Mouse (Mus musculus) lung, embryonic 15.5 days (tissue): ENCODE measurements at regions not wholly inside any gene's neighbourhood (a gene's known extent, or its start where the extent isn't known, plus 50 kb on each side); places are given as distances from the start of the nearest gene placed in this dataset.
A peak's percentile ranks its signal among the peaks of the same experiment; 100 is the strongest.

ENCODE experiments used
- ATAC-seq: fragments of 200-750 bp; cut with Nextera tagmentation; 2 replicates; pipeline ENCODE4 v1.8.0; 2017; ENCODE audit warnings: moderate number of reproducible peaks, borderline replicate concordance; ENCODE audit not compliant: low FRiP score, low TSS enrichment; ENCODE audit errors: extremely low read depth
- H3K27ac ChIP-seq: fragments of 300-500 bp; sonication (generic); 2 replicates; pipeline ENCODE4 v1.5.1; 2015; ENCODE audit warnings: moderate library complexity, mild to moderate bottlenecking, inconsistent platforms
- H3K27me3 ChIP-seq: fragments of 300-500 bp; sonication (generic); 2 replicates; pipeline ENCODE4 v1.6.1; 2015; ENCODE audit warnings: inconsistent platforms
- H3K36me3 ChIP-seq: fragments of 300-500 bp; sonication (generic); 2 replicates; pipeline ENCODE4 v1.6.1; 2015; ENCODE audit warnings: inconsistent platforms
- H3K4me1 ChIP-seq: fragments of 300-500 bp; sonication (generic); 2 replicates; pipeline ENCODE4 v1.6.1; 2015; ENCODE audit warnings: inconsistent platforms
- H3K4me2 ChIP-seq: fragments of 300-500 bp; sonication (generic); 2 replicates; pipeline ENCODE4 v1.6.1; 2015; ENCODE audit warnings: inconsistent platforms, mild to moderate bottlenecking, moderate library complexity
- H3K4me3 ChIP-seq: fragments of 300-500 bp; sonication (generic); 2 replicates; pipeline ENCODE4 v1.5.1; 2015; ENCODE audit warnings: mild to moderate bottlenecking, inconsistent platforms
- H3K9ac ChIP-seq: fragments of 300-500 bp; sonication (generic); 2 replicates; pipeline ENCODE4 v1.6.1; 2015; ENCODE audit warnings: inconsistent platforms
- H3K9me3 ChIP-seq: fragments of 300-500 bp; sonication (generic); 2 replicates; pipeline ENCODE4 v1.6.1; 2016; ENCODE audit warnings: inconsistent platforms
- WGBS: fragments of 180-500 bp; shearing (Covaris S2); methylation state at CpG from one replicate; pipeline ENCODE4 v1.1.7; 2015; 5-methylcytosine and 5-hydroxymethylcytosine counted together

DNA sequence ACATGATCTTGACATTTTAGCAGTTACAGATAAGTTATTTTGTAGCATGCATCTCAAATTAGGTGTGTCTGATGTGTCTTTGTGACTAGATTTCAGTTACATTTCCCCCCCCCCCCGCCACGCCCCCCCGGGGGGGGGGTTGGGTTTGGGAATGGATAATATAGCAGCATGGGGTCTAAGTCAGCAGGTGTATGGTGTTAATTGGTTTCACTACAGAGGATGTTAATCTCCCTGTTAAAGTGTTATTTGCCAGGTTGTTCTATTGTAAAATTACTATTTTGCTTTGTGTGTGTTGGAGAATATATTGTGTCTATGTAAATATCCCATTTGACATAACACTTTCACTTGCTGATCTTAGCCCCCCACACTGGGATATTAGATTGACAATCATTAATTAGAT is 319.2 kb downstream of the Lmo7 start:
- Histone ChIP-seq H3K9ac (no peak overlapping the region), H3K27ac (no peak overlapping the region), H3K4me3 (no peak overlapping the region), H3K27me3 (no peaks in the 10 kb centered on the region), H3K9me3 (no peaks in the 10 kb centered on the region), H3K4me2 (no peak overlapping the region), H3K4me1 (no peaks in the 10 kb centered on the region), H3K36me3 (no peaks in the 10 kb centered on the region)
- 4% methylated on average over 3 of the region's 3 CpGs for WGBS
- ATAC-seq = no peak

DNA sequence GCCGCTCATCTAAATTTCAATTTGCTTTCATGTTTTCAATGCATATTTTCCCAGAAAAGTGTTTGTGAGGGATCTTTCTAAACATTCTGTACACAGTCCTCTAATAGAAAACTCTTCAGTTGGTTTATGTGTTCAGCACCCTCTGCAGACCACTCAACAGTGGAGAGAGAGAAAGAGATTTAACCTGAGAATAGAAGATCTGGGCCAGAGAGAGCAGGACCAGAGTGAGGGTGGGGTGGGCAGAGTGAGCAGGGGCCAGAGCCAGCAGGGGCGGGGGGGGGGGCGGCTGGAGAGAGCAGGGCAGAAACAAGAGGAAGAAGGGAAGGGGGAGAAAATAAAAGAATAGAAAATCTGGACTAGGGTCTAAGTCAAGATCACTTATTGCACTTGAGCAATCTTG is 318.7 kb downstream of the Lmo7 start:
- WGBS = 75% methylated on average over 1 of the region's 3 CpGs

GRCm38 (mm10) chr14:102038145-102038544 is 308.4 kb downstream of the Lmo7 start:
- Histone ChIP-seq H3K4me2 (no peak overlapping the region), H3K4me1 (no peaks in the 10 kb centered on the region), H3K27me3 (no peaks in the 10 kb centered on the region), H3K9me3 (no peaks in the 10 kb centered on the region), H3K36me3 (no peaks in the 10 kb centered on the region), H3K4me3 (no peak overlapping the region), H3K9ac (no peak overlapping the region), H3K27ac (no peak overlapping the region)
- peak; percentile 52; the same call in 1 of the 2 replicates for ATAC-seq
- 60% methylated on average over 2 of the region's 2 CpGs for WGBS

More for the DNA sequence above, 318.7 kb downstream of the Lmo7 start:
- no peak overlapping the region for H3K4me3 ChIP-seq
- no peaks in the 10 kb centered on the region for H3K27me3 ChIP-seq
- no peaks in the 10 kb centered on the region for H3K4me1 ChIP-seq
- no peaks in the 10 kb centered on the region for H3K36me3 ChIP-seq
- H3K27ac ChIP-seq = no peak overlapping the region
- no peak for ATAC-seq
- no peak overlapping the region for H3K9ac ChIP-seq
- no peak overlapping the region for H3K4me2 ChIP-seq
- H3K9me3 ChIP-seq = no peaks in the 10 kb centered on the region

GRCm38 (mm10) chr14:102037487-102037886 is 307.7 kb downstream of the Lmo7 start:
- Histone ChIP-seq H3K4me2 (no peak overlapping the region), H3K27ac (no peak overlapping the region), H3K4me1 (no peaks in the 10 kb centered on the region), H3K36me3 (no peaks in the 10 kb centered on the region), H3K9me3 (no peaks in the 10 kb centered on the region), H3K9ac (no peak overlapping the region), H3K27me3 (no peaks in the 10 kb centered on the region), H3K4me3 (no peak overlapping the region)
- no peak for ATAC-seq
- 91% methylated on average over 5 of the region's 5 CpGs for WGBS

- 0 out of 2 replicates have a peak overlapping the region, but pooled peaks have one; percentile 4 for H3K4me2 ChIP-seq
- H3K36me3 ChIP-seq = no peaks in the 10 kb centered on the region
- H3K27me3 ChIP-seq = no peaks in the 10 kb centered on the region
- ATAC-seq = peak; percentile 95
- H3K4me1 ChIP-seq = peaks cover 14% of the 10 kb centered on the region
- H3K27ac ChIP-seq = peak overlapping the region; percentile 39; the same call in 1 of the 2 replicates
- no peaks in the 10 kb centered on the region for H3K9me3 ChIP-seq
- WGBS = 37% methylated on average over 10 of the region's 10 CpGs
- H3K9ac ChIP-seq = no peak overlapping the region
- no peak overlapping the region for H3K4me3 ChIP-seq
Observed at GRCm38 (mm10) chr14:102031047-102031903, 301.5 kb downstream of the Lmo7 start.

GRCm38 (mm10) chr14:102024646-102025045 is 294.9 kb downstream of the Lmo7 start:
- Histone ChIP-seq H3K27me3 (no peaks in the 10 kb centered on the region), H3K36me3 (no peaks in the 10 kb centered on the region), H3K4me2 (no peak overlapping the region), H3K4me3 (no peak overlapping the region), H3K4me1 (peaks cover 3% of the 10 kb centered on the region), H3K27ac (no peak overlapping the region), H3K9ac (no peak overlapping the region), H3K9me3 (no peaks in the 10 kb centered on the region)
- 50% methylated on average over 3 of the region's 3 CpGs for WGBS
- peak; percentile 91 for ATAC-seq

DNA sequence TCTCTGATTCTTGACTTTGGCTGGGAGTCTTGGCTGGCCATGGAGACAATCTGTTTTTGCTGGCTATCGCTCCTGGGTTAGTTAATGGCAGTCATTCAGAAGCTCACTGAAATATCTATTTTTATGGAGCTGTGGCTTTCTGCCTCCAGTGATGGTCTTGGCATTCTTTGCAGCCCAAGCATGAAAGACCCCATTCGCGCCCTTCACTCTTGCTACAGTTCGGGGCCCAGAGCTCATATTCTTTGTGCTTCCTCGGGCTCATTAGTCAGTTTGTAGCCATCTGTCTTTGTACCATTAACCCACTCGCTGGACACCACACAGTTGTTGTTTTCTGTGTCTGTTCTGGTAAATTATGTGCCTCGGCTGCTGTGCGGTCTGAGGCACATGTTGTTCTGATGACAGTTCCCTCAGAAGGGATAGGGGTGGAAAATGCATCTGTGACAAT is 290.4 kb downstream of the Lmo7 start:
- no peak overlapping the region for H3K9ac ChIP-seq
- H3K9me3 ChIP-seq = no peaks in the 10 kb centered on the region
- WGBS = 56% methylated on average over 8 of the region's 8 CpGs
- no peak overlapping the region for H3K27ac ChIP-seq
- peak; percentile 24; the same call in 1 of the 2 replicates for ATAC-seq
- H3K36me3 ChIP-seq = no peaks in the 10 kb centered on the region
- H3K4me3 ChIP-seq = no peak overlapping the region
- H3K27me3 ChIP-seq = no peaks in the 10 kb centered on the region
- no peaks in the 10 kb centered on the region for H3K4me1 ChIP-seq
- no peak overlapping the region for H3K4me2 ChIP-seq

DNA sequence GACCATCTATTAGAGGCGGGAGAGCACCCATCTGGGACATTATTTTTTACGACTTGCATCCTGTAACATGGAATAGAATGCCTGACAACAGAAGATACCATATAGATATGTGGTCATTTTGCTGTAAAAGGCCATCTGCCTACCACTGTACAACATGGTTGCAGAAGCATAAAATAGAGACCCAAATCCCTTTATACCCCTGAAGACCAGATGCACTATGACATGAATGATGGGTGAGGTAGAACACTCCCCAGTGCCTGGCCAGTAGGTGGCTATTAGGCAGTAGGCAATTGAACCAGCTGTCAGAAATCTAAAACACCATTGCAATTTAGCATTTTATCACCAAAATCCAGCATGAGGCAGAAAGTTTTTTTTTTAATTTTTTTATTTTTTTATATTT is 289.6 kb downstream of the Lmo7 start:
- WGBS = 82% methylated on average over 2 of the region's 2 CpGs
- Histone ChIP-seq H3K4me2 (no peak overlapping the region), H3K27ac (no peak overlapping the region), H3K36me3 (no peaks in the 10 kb centered on the region), H3K4me1 (no peaks in the 10 kb centered on the region), H3K4me3 (no peak overlapping the region), H3K27me3 (no peaks in the 10 kb centered on the region), H3K9ac (no peak overlapping the region), H3K9me3 (no peaks in the 10 kb centered on the region)
- ATAC-seq = no peak

DNA sequence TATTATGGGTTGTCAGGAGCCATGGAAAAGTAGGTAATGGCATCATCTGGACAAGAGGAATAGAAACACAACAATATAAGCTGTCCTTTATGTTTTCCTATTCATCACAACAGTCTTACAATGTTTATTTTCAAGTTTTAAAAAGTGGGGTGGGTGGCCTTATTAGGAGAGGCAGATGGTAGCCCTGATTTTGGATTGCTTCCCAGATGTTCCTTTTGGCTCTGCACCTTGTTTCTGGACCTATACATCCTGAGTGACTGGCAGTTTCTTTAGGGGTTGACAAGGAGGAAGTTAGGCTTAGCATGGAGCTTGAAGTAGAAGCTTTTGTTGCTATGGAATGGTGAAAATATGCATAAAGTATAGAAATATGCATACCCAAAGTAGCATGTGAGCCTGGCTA is 286.8 kb downstream of the Lmo7 start:
- H3K4me1 ChIP-seq = no peaks in the 10 kb centered on the region
- no peak for ATAC-seq
- H3K9me3 ChIP-seq = no peaks in the 10 kb centered on the region
- H3K4me3 ChIP-seq = no peak overlapping the region
- H3K27me3 ChIP-seq = no peaks in the 10 kb centered on the region
- no peaks in the 10 kb centered on the region for H3K36me3 ChIP-seq
- no peak overlapping the region for H3K4me2 ChIP-seq
- no peak overlapping the region for H3K27ac ChIP-seq
- H3K9ac ChIP-seq = no peak overlapping the region

DNA sequence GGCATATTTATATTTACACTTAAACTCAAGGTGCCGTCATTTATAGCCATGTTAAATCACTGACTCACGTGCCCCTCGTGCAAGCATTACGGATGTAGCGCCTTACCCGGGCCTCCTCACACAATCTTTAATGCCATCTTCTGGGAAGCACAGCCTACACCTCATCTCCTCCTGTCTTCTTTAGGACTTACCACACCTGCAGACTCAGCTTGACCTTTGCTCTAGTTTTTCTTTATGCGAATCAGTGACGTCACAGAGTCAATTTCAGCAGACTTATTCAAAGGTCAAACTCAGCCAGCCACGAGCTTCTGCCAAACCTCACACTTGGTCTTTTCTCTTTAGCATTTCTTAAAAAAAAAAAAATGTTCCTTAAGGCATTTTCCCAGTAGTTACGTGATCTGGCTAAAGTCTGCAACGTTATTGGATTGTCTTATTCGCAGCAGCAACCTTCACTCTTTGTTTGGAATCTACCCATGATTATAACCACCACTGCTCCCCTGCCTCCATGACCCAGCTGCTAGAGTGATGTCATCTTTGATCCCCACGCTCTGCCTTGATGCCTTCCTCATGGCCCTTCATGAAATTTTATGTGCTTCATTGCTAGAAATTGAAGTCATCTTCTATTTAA is 285.3 kb downstream of the Lmo7 start:
- Histone ChIP-seq H3K4me2 (no peak overlapping the region), H3K36me3 (no peaks in the 10 kb centered on the region), H3K27ac (no peak overlapping the region), H3K9ac (no peak overlapping the region), H3K27me3 (no peaks in the 10 kb centered on the region), H3K4me3 (no peak overlapping the region), H3K4me1 (no peaks in the 10 kb centered on the region), H3K9me3 (no peaks in the 10 kb centered on the region)
- ATAC-seq = no peak
- 73% methylated on average over 13 of the region's 13 CpGs for WGBS

GRCm38 (mm10) chr14:102013238-102013637 is 283.5 kb downstream of the Lmo7 start:
- ATAC-seq = no peak
- H3K9me3 ChIP-seq = no peaks in the 10 kb centered on the region
- H3K9ac ChIP-seq = no peak overlapping the region
- no peak overlapping the region for H3K4me2 ChIP-seq
- H3K27me3 ChIP-seq = no peaks in the 10 kb centered on the region
- no peaks in the 10 kb centered on the region for H3K36me3 ChIP-seq
- WGBS = 45% methylated on average over 3 of the region's 3 CpGs
- no peaks in the 10 kb centered on the region for H3K4me1 ChIP-seq
- no peak overlapping the region for H3K4me3 ChIP-seq
- no peak overlapping the region for H3K27ac ChIP-seq

- no peak overlapping the region for H3K9ac ChIP-seq
- no peaks in the 10 kb centered on the region for H3K4me1 ChIP-seq
- no peak overlapping the region for H3K4me2 ChIP-seq
- H3K4me3 ChIP-seq = no peak overlapping the region
- H3K27ac ChIP-seq = no peak overlapping the region
- 58% methylated on average over 4 of the region's 4 CpGs for WGBS
- no peak for ATAC-seq
- no peaks in the 10 kb centered on the region for H3K27me3 ChIP-seq
- no peaks in the 10 kb centered on the region for H3K9me3 ChIP-seq
- H3K36me3 ChIP-seq = no peaks in the 10 kb centered on the region
Observed at GRCm38 (mm10) chr14:101997535-101997934, 267.8 kb downstream of the Lmo7 start.
